Mouse (Mus musculus): ENCODE measurements around the gene Aldh8a1.

The Aldh8a1 gene

GRCm38 (mm10) chr10:21376682-21377473 is at the start of gene Aldh8a1:
TSS of gene Aldh8a1 (plus strand) at chr10:21377291.
- no peak for DNase-seq

- DNase-seq: no peak
Measured at GRCm38 (mm10) chr10:21327605-21328135, 49.4 kb upstream of the Aldh8a1 start.

- no peak for DNase-seq
Measured at GRCm38 (mm10) chr10:21334349-21335105, 42.6 kb upstream of the Aldh8a1 start.

- no peak for DNase-seq
Measured at GRCm38 (mm10) chr10:21335534-21335933, 41.6 kb upstream of the Aldh8a1 start.

DNA sequence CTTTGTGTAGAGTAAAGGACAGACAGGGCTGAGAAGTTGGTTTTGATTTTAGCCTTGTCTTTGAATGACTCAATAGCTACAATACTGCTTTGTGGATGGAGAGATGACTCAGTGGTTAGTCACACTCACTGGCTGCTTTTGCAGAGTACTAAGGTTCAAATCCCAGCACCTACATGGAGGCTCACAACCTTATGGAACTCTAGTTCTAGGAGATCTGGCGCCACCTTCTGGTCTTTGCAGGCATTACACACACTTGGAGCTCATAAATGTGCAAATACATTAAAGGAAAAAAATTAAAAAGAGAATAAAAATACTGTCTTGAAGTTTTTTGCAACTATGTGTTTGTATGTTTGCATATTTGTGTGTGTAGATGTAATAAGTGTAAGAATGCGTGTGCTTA is 39.9 kb upstream of the Aldh8a1 start:
- DNase-seq: peak in 1 of 2 experiments; percentile 28

- DNase-seq: no peak
Measured at GRCm38 (mm10) chr10:21341706-21342105, 35.4 kb upstream of the Aldh8a1 start.

- DNase-seq: no peak
Measured at GRCm38 (mm10) chr10:21342331-21343005, 34.6 kb upstream of the Aldh8a1 start.

GRCm38 (mm10) chr10:21347332-21347731 is 29.8 kb upstream of the Aldh8a1 start:
- peak; percentile 25 to 49 for DNase-seq

DNA sequence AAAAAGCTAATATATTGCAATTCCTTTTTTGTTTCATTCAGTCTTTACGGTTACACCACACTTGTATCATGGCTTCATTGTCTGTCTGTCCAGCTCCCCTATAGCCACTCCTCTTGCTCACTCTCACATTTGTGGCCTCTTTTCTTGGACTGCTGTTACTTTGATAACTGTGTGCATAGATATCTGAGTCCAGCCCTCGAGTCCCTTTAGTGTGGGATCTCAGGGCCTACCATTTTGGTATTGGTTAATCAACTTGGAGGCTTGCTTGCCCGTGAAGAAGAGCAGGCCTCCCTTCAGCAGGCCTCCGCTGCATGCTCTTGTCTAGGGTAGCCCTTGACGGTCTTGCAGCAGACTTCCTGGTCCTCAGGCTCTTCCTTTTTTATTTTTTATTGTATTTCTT is 27.6 kb upstream of the Aldh8a1 start:
- DNase-seq: no peak

- no peak for DNase-seq
Measured at GRCm38 (mm10) chr10:21349946-21350345, 27.1 kb upstream of the Aldh8a1 start.

DNA sequence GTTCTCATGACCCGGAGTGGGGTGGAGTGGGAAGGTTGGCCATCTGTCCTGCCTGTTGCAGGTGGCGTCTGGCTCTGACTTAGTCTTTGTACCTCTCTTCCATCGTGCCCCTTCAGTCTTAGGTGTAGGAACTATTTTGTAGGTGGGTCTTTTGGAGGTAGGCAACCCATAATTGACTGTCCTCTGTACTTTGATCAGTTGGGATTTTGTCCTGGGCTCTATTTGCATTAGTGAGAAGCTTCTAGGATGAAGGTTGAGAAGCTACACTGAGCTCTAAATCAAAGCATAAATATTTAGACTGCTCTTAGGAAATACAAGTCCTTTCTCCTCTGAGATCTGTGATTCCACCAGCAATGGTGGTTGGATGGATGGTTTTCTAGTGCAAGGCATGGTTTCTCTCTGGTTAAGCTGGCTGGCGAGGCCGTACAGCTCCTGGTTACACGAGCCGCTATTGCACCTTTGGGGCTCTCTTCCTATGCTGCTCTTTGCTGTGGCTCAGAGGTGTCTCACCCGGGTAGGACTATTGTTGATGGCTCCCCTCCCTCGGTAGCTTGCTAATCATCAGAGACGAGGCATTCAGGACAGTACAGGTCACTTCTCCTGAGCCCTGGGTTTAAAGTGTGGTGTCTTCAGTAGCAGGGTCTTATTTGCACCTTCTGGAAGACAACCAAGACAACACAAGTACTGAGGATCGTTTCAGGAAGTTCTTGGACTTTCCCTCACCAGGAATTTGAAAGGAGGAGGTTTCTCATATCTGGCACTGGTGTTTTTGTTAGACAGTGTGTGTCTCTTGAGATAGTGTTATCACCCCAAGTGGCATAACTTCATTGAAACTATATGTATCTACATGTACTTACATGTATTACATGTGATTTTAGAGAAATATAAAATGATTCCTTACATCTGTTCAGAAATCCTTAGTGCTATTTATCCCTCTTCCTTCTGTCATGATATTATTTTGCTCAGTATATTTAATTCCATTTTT is 26.3 kb upstream of the Aldh8a1 start:
- no peak for DNase-seq

GRCm38 (mm10) chr10:21351766-21352165 is 25.3 kb upstream of the Aldh8a1 start:
- DNase-seq: no peak

GRCm38 (mm10) chr10:21353890-21354289 is 23.2 kb upstream of the Aldh8a1 start:
- DNase-seq: no peak

- no peak for DNase-seq
Measured at GRCm38 (mm10) chr10:21354506-21354905, 22.6 kb upstream of the Aldh8a1 start.

GRCm38 (mm10) chr10:21357986-21358385 is 19.1 kb upstream of the Aldh8a1 start:
- no peak for DNase-seq

DNA sequence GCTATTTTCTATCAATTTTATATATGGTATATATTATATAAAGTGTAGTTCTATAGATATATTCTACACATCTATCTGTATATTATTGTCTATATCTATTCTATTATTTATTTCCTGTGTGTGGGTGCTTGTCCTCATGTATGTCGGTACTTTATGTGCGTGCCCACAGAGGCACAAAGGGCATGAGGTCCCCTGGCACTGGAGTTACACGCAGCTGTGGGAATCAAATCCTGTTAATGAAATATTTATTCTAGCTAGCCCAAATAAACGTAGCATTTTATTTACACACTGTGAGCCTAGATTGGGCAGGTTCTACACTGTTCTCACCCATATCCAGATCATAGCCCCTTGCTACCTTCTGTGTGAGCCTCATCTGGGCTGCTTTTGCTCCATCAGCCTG is 18.0 kb upstream of the Aldh8a1 start:
- DNase-seq: no peak

DNA sequence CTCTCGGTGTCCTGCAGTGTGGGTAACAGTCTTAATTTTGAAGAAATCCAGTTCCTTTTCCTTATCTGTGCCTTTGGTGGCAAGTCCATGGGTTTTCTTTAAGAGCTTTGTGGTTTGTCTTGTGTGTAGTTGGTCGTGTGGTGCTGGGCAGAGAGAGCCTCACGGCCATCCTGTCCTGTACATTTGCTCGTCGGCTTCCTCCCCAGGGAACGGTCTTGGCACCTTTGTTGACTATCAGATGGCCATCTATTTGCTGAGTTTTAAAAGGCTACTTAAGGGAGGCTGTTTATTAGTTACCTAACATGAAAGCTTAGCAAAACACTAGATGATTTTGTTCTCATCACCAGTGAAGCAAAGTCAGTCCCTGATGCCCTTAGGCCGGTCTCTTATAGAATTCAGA is 15.2 kb upstream of the Aldh8a1 start:
- DNase-seq: no peak

GRCm38 (mm10) chr10:21363297-21363696 is 13.8 kb upstream of the Aldh8a1 start:
- no peak for DNase-seq

GRCm38 (mm10) chr10:21364946-21365345 is 12.1 kb upstream of the Aldh8a1 start:
- no peak for DNase-seq

DNA sequence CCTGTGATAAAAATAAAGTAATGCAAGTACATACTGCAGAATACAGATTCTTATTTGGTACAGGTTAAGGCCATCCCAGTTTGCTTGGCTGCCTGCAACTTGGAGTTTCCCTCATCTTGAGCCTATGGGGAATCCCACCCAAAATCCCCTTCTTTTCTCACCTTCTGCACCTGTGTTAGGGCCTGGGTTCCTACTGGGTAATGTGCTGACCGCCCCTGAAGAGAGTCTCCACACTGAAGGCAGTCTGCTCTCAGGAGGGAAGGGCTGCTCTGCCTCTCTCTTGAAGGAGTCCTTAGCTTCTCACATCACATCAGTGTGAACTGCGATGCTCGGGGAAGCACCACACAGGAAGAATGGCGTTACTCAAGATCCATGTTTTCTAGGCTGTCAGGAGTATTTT is 11.2 kb upstream of the Aldh8a1 start:
- DNase-seq: no peak

DNA sequence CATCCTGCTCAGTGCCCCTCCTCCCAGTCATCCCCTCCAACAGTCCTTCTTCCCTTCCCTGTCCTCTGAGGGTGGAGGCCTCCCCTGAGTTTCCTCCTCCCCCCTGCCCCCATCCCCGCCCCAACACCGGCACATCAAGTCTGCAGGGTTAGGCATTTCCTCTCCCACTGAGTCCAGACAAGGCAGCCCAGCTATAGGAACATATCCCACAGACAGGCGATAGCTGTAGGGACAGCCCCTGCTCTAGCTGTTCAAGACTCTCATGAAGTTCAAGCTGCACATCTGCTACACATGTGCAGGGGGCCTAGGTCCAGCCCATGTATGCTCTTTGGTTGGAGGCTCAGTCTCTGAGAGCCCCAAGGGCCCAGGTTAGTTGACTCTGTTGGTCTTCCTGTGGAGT is 10.6 kb upstream of the Aldh8a1 start:
- no peak for DNase-seq

DNA sequence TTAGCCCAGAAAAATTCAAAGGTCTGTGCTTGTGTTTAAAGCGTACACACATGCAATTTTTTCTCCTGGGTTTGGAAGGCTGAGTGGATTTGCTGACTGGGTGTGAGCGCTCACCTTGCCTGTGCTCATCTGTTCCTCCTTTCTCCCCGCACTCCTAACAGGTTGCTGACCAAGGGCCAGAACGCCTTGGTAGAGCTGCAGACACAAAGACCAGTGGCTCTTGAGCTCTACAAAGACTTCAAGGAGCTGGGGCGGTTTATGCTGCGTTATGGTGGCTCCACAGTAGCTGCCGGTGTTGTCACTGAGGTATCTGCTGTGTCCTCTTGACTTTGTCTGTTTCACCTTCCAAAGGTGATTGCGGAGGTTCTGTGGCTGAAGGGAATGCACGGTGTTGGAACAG is 9.6 kb upstream of the Aldh8a1 start:
- no peak for DNase-seq

All from cerebellum, postnatal 25 days (tissue).